Mouse (Mus musculus) CD4-positive naive resting alpha-beta T cell, adult 76 days (primary cell): ENCODE results near the gene Mad2l1. TPM values are rescaled to one million over a fixed set of nuclear protein-coding genes. Genes with fewer than 3 reads are reported as not detected.

Source experiments
- total RNA-seq: library from RNA; stranded (reverse); gene quantifications from one replicate; pipeline ENCODE4 v1.2.4, GENCODE M21; 2023

Mad2l1 gene
- total RNA-seq, result 12.5 TPM

GRCm38 (mm10) chr6:66535028-66535862 is at the start of gene Mad2l1:
Mad2l1 (plus strand) TSS chr6:66535390.

GRCm38 (mm10) chr6:66559996-66560395 is 24.8 kb downstream of the Mad2l1 start, which contains the start of gene Vmn1r32:
Vmn1r32 (minus strand) TSS chr6:66560096.

Other genes starting within 250 kb of the Mad2l1 start
- not detected for gene Vmn1r32, start 24.7 kb downstream of the Mad2l1 start, total RNA-seq
- gene Vmn1r33, start 82.9 kb downstream of the Mad2l1 start, total RNA-seq, result not detected
- gene Vmn1r34, start 108.5 kb downstream of the Mad2l1 start, total RNA-seq, result not detected
- not detected for gene Vmn1r35, start 150.5 kb downstream of the Mad2l1 start, total RNA-seq
- not detected for gene Vmn1r36, start 183.8 kb downstream of the Mad2l1 start, total RNA-seq
- gene Vmn1r37, start 194.0 kb downstream of the Mad2l1 start, total RNA-seq, result not detected
- not detected for gene Vmn1r38, start 247.2 kb downstream of the Mad2l1 start, total RNA-seq